Mouse (Mus musculus): Measurements from ENCODE around the gene Enox1. TPM values are rescaled to one million over a fixed set of nuclear protein-coding genes. Genes with fewer than 3 reads are reported as not detected.

The Enox1 gene
- total and polyA plus RNA-seq, 3 experiments, result not detected

- Histone ChIP-seq H3K9me3 (replicated peaks; ENCODE audit: low read length) (peaks cover 71% of the 10 kb centered on the region), H3K36me3 (replicated peaks in 1 of 2; ENCODE audit: control insufficient read depth in 1 of 2, insufficient read depth in 1 of 2, low read length in 1 of 2) (no peaks in the 10 kb centered on the region), H3K4me2 (ENCODE audit: insufficient read depth, low read depth, poor library complexity, severe bottlenecking) (no peak overlapping the region), H3K79me2 (replicated peaks; ENCODE audit: control insufficient read depth, extremely low read depth, insufficient read depth, poor library complexity, severe bottlenecking) (no peaks in the 10 kb centered on the region), H3K27ac (ENCODE audit: insufficient read depth, low read depth) (no peak overlapping the region), H3K9ac (ENCODE audit: insufficient read depth, low read depth) (no peak overlapping the region), H3K4me1 (ENCODE audit: control insufficient read depth in 1 of 2, insufficient read depth in 2 of 2) (no peaks in the 10 kb centered on the region), H3K27me3 (replicated peaks) (no peaks in the 10 kb centered on the region), H3K4me3 (replicated peaks in 1 of 3; ENCODE audit: low read depth in 2 of 3, low read length in 2 of 3, poor library complexity in 1 of 3) (no peak overlapping the region)
- in situ Hi-C loops (cut with MboI; ENCODE audit: low pct_ligation_motif_present, low pct_unique_long_range_greater_than_20kb, low sequenced_read_pairs), result no loop called here
- TF ChIP-seq EP300 (IDR thresholded peaks at IDR 0.05; ENCODE audit: low read length) (no peak), ZC3H11A (IDR thresholded peaks at IDR 0.05; ENCODE audit: low read depth, low read length) (no peak), ZNF384 (IDR thresholded peaks at IDR 0.05; ENCODE audit: low read depth, low read length) (no peak), CTCF (conservative IDR thresholded peaks at IDR 0.05 in 1 of 2, IDR thresholded peaks at IDR 0.05 in 1 of 2; ENCODE audit: low read depth in 2 of 2, low read length in 2 of 2) (no peak), RAD21 (IDR thresholded peaks at IDR 0.05; ENCODE audit: low read depth, low read length) (no peak)
- dilution Hi-C loops (cut with MboI; ENCODE audit: extremely low pct_ligation_motif_present, extremely low pct_unique_long_range_greater_than_20kb, low sequenced_read_pairs), result no loop called here
- DNase-seq (ENCODE audit: extremely low read depth), result no peak
Measured at GRCm38 (mm10) chr14:77587182-77587581, 430.6 kb downstream of the Enox1 start.

- H3K36me3 ChIP-seq (replicated peaks in 1 of 2; ENCODE audit: control insufficient read depth in 1 of 2, insufficient read depth in 1 of 2, low read length in 1 of 2), result no peaks in the 10 kb centered on the region
- H3K9me3 ChIP-seq (replicated peaks; ENCODE audit: low read length), result peaks cover 81% of the 10 kb centered on the region
- in situ Hi-C loops (cut with MboI; ENCODE audit: low pct_ligation_motif_present, low pct_unique_long_range_greater_than_20kb, low sequenced_read_pairs), result no loop called here
- H3K4me3 ChIP-seq (replicated peaks in 1 of 3; ENCODE audit: low read depth in 2 of 3, low read length in 2 of 3, poor library complexity in 1 of 3), result no peak overlapping the region
- TF ChIP-seq TBP (conservative IDR thresholded peaks at IDR 0.05; ENCODE audit: low read depth, low read length) (no peak), USF1 (IDR thresholded peaks at IDR 0.05; ENCODE audit: low read depth, low read length) (no peak), E2F4 (IDR thresholded peaks at IDR 0.05; ENCODE audit: insufficient replicate concordance, low read depth, low read length) (no peak), ZMIZ1 (IDR thresholded peaks at IDR 0.05; ENCODE audit: low read depth, low read length) (no peak), MAX (IDR thresholded peaks at IDR 0.05; ENCODE audit: low read length) (no peak), USF2 (conservative IDR thresholded peaks at IDR 0.05; ENCODE audit: low read depth, low read length) (no peak), ETS1 (conservative IDR thresholded peaks at IDR 0.05; ENCODE audit: low read depth, low read length) (no peak), CTCF (conservative IDR thresholded peaks at IDR 0.05 in 1 of 2, IDR thresholded peaks at IDR 0.05 in 1 of 2; ENCODE audit: low read depth in 2 of 2, low read length in 2 of 2) (no peak), ZKSCAN1 (IDR thresholded peaks at IDR 0.05; ENCODE audit: borderline replicate concordance, low read depth, low read length) (no peak), POLR2A (IDR thresholded peaks at IDR 0.05; ENCODE audit: low read depth, low read length) (no peak), POLR2AphosphoS2 (IDR thresholded peaks at IDR 0.05; ENCODE audit: low read depth, low read length) (no peak), MEF2A (IDR thresholded peaks at IDR 0.05; ENCODE audit: borderline replicate concordance, low read depth, low read length) (no peak), ZNF384 (IDR thresholded peaks at IDR 0.05; ENCODE audit: low read depth, low read length) (no peak), MAZ (IDR thresholded peaks at IDR 0.05; ENCODE audit: low read depth, low read length) (no peak), MYC (IDR thresholded peaks at IDR 0.05; ENCODE audit: low read depth, low read length) (no peak), IRF4 (IDR thresholded peaks at IDR 0.05; ENCODE audit: low read depth, low read length) (no peak), GABPA (IDR thresholded peaks at IDR 0.05; ENCODE audit: insufficient replicate concordance, low read depth, low read length) (no peak), HCFC1 (IDR thresholded peaks at IDR 0.05; ENCODE audit: low read depth, low read length) (no peak), JUN (IDR thresholded peaks at IDR 0.05; ENCODE audit: insufficient read depth, low read depth, low read length) (no peak)
- H3K79me2 ChIP-seq (replicated peaks; ENCODE audit: control insufficient read depth, extremely low read depth, insufficient read depth, poor library complexity, severe bottlenecking), result no peaks in the 10 kb centered on the region
- dilution Hi-C loops (cut with MboI; ENCODE audit: extremely low pct_ligation_motif_present, extremely low pct_unique_long_range_greater_than_20kb, low sequenced_read_pairs), result no loop called here
- no peaks in the 10 kb centered on the region for H3K4me1 ChIP-seq (ENCODE audit: control insufficient read depth in 1 of 2, insufficient read depth in 2 of 2)
- H3K27me3 ChIP-seq (replicated peaks), result no peaks in the 10 kb centered on the region
- H3K9ac ChIP-seq (ENCODE audit: insufficient read depth, low read depth), result no peak overlapping the region
- DNase-seq (ENCODE audit: extremely low read depth), result no peak
- no peak overlapping the region for H3K4me2 ChIP-seq (ENCODE audit: insufficient read depth, low read depth, poor library complexity, severe bottlenecking)
- no peak overlapping the region for H3K27ac ChIP-seq (ENCODE audit: insufficient read depth, low read depth)
Measured at GRCm38 (mm10) chr14:77593136-77593838, 436.7 kb downstream of the Enox1 start.
